Mouse (Mus musculus): ENCODE results near the gene Sh3bp2. TPM values are rescaled to one million over a fixed set of nuclear protein-coding genes. Genes with fewer than 3 reads are reported as not detected.
A peak's percentile ranks its signal among the peaks of the same experiment; 100 is the strongest.
"Not testable (repeated sequence)": the region's sequence is repeated elsewhere in the genome, so short reads cannot be mapped to it uniquely, and the experiment has no call there.

Sh3bp2 gene
- total RNA-seq, 2 experiments from 2014 or later, result 9.8 to 11.4 TPM

- peak; percentile 26 to 48 for DNase-seq (ENCODE audit: low spot score in 2 of 2)
These were observed 40.1 kb downstream of the Sh3bp2 start for GRCm38 (mm10) chr5:34565545-34566283.

DNA sequence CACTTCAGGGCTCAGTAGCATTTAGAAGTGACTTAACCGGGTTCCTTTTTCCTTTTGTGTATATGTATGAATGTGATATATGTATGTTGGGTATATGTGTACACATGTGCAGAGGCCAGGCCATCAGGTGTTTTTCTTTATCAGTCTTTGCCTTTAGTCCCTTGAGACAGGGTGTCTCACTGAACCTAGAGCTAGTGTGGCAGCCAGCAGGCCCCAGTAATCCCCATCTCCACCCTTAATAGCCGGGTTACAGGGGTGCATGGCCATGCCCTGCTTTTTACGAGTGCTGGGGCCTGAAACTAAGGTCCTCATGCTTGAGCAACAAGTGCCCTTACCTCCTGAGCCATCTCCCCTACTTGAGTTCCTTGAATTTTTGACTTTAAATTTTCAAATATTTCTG lies 45.9 kb downstream of the Sh3bp2 start:
- DNase-seq (ENCODE audit: low spot score in 2 of 2), result no peak

DNA sequence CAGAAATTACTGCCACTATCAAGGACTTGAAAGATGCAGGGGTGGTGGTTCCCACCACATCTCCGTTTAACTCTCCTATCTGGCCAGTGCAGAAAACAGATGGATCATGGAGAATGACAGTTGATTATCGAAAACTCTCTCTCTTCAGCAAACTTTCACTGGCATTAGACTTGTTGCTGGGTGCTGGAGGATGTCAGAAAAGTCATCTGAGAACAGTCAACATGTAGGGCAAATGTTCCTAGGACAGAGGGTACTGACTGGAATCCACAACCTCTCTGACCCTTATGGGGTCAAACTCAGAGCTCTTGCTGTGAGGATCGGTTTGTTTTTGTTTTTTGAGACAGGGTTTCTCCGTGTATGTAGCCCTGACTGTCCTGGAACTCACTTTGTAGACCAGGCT lies 46.9 kb downstream of the Sh3bp2 start:
- DNase-seq (ENCODE audit: low spot score in 2 of 2), result not testable (repeated sequence)

DNA sequence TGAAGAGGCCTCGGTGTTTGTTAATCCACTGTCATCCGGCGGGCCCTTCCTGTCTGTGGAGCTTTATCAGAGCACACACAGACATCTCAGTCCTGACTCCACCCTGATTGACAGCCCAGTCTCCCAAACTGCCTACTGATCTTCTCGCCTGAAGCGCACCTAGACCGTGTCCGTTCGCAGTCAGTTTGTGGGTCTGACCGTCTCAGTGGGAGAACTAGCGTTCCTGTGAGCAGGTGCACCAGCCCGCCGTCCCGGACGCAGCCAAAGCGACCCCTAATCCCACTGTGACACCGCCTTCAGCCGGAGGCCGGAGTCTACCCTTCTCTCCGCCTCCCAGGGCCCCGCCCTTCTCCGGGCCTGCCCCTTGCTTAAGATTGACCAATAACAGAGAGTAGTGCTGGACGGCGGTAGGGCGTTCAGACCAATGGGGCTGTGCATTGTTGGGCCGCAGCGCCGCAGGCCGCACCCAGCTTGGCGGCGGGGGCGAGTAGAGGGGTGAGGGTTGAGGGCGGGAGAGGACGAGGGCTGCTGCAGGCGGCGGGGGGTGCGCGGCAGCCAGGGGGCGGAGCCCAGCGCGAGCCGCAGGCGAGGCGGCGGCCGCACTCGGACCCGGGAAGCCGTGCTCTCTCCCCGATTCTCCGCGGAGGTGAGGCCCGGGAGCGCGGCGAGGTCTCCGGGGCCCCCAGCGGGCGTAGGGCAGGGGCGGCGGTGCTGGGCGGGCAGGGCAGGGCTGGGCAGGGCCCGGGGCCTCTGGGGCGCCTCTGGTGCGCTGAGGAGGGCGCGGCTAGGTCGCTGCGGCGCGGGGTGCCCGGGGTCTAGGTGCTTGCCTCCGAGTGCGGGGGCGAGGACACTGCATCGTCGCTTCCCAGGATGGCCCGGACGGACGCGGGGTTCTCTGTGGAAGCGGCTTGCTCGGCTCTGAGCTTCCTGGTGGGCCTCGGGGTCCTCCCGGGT lies 47.9 kb downstream of the Sh3bp2 start, which contains the start of gene Add1:
Gene Add1 (plus strand): TSS at position 397 of the 954 bp plus-strand sequence.
- peak; percentile 98 for DNase-seq (ENCODE audit: low spot score in 2 of 2)

DNA sequence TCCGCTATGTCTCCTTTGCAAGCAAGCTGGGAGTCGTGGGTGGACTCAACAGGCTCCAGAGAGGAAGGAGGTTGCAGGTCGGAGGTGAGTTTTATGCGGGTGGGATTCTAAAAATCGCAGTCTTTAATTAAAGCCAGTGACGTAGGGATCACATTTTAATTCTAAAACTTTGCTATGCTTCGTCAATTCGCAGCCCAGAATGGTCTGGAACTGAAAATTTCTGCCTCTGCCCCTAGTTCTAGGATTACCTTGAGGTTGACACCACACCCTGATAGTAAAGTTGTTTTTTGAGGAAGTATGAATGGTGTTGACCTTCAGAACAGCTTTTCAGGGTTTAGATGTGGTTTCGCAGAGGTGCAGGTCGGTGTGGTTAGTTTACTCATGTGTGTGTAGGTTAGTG lies 49.1 kb downstream of the Sh3bp2 start:
- no peak for DNase-seq (ENCODE audit: low spot score in 2 of 2)

- DNase-seq (ENCODE audit: low spot score in 2 of 2), result no peak
These were observed 50.6 kb downstream of the Sh3bp2 start for GRCm38 (mm10) chr5:34576286-34576685.

DNA sequence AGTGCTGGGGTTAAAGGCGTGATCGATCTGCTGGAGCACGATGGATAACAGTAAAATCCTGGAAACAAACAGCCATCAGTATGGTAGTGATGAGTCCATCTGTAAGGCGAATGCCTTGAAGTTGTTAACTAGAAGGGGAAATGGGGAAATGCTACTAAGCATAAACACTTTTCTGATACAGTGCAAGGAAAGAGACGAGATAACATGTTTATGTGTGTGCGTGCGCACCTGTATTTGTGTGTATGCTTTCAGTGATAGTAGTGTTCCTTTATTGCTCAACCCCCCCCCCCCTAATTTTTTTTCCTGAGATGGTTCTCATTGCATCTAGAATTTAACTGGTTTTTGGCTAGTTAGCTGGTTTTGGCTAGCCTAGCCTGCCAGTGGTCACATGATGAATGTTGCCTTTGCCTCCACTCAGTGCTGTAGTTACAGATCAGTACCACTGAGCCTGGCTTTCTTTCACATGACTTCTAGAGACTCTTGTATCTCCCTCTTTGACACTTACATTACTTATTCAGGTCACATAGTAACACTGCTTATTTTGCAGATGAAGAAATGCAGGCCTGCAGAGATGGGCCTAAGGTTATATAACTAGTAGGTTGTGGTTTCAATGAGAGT lies 52.5 kb downstream of the Sh3bp2 start:
- no peak for DNase-seq (ENCODE audit: low spot score in 2 of 2)

GRCm38 (mm10) chr5:34579377-34579776 lies 53.7 kb downstream of the Sh3bp2 start:
- no peak for DNase-seq (ENCODE audit: low spot score in 2 of 2)

GRCm38 (mm10) chr5:34581671-34582313 lies 56.2 kb downstream of the Sh3bp2 start:
- DNase-seq (ENCODE audit: low spot score in 2 of 2), result peak in 1 of 2 experiments; percentile 32

- DNase-seq (ENCODE audit: low spot score in 2 of 2), result no peak
These were observed 56.7 kb downstream of the Sh3bp2 start for GRCm38 (mm10) chr5:34582314-34582675.

DNA sequence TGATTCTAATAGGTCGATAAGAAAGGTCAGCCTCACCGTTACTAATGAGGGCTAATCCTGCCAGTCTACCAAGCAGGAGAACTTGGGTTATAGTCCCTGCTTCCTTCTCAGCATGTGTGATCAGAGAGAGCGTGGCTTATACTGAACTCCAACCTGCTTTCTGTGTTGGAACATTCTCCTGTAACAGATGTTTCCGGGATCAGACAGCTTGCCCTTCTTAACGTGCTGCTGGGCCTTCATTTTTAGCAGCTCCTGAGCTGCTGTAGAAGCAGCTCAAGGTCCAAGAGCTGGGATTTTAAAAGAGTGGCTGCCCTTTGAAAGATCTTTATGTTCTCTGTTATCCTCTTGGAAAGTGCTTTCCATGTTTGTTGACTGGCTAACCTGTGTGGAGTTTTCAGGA lies 59.6 kb downstream of the Sh3bp2 start:
- DNase-seq (ENCODE audit: low spot score in 2 of 2), result no peak

GRCm38 (mm10) chr5:34587881-34588280 lies 62.2 kb downstream of the Sh3bp2 start:
- no peak for DNase-seq (ENCODE audit: low spot score in 2 of 2)

GRCm38 (mm10) chr5:34590059-34590458 lies 64.4 kb downstream of the Sh3bp2 start:
- no peak for DNase-seq (ENCODE audit: low spot score in 2 of 2)

DNA sequence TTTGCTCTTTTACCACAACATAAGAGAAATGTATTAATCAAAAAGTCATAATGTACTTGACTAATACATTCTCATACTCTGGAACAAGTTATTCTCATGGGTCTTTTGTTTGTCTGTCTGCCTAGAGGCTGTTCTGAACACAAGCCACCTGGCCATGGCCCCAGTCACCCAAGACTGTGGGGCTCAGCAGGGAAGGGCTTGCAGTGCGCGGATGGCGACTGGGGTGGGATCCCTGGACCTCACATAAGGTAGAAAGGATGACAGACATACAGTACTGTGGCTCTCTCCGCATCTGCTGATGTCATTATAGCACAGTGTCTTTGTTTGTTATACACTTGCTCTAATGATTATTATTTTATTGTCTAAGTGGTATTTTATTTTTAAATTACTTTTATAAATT lies 65.1 kb downstream of the Sh3bp2 start:
- DNase-seq (ENCODE audit: low spot score in 2 of 2), result no peak

GRCm38 (mm10) chr5:34591388-34592004 lies 65.9 kb downstream of the Sh3bp2 start:
- no peak for DNase-seq (ENCODE audit: low spot score in 2 of 2)

GRCm38 (mm10) chr5:34592224-34592623 lies 66.6 kb downstream of the Sh3bp2 start:
- not testable (repeated sequence) for DNase-seq (ENCODE audit: low spot score in 2 of 2)

DNA sequence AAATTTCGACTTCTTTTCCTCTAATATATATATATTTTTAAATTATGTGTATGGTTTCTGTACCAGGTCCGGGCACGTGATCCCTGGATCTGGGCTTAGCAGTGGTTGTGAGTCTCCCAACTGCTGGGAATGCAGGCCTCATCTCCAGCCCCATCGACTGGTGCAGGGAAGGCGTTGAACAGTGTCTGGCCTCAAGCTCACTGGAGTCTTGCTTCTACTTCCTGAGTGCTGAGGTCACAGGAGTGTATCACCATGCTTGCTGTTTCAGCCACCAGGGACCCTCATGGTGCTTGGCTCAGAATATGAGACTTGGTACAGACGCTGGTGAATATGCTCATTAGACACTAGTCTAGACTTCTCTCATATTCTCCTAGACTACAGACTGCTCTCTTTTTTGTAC lies 67.0 kb downstream of the Sh3bp2 start:
- DNase-seq (ENCODE audit: low spot score in 2 of 2), result no peak

- DNase-seq (ENCODE audit: low spot score in 2 of 2), result no peak
These were observed 67.6 kb downstream of the Sh3bp2 start for GRCm38 (mm10) chr5:34593202-34593727.

GRCm38 (mm10) chr5:34604576-34604975 lies 78.9 kb downstream of the Sh3bp2 start:
- no peak for DNase-seq (ENCODE audit: low spot score in 2 of 2)

- no peak for DNase-seq (ENCODE audit: low spot score in 2 of 2)
These were observed 81.7 kb downstream of the Sh3bp2 start for GRCm38 (mm10) chr5:34607100-34607880.

Data from layer of hippocampus, postnatal 10 days (tissue).